Mouse (Mus musculus) liver, embryonic 14.5 days (tissue): ENCODE measurements at regions not wholly inside any gene's neighbourhood (a gene's known extent, or its start where the extent isn't known, plus 50 kb on each side); places are given as distances from the start of the nearest gene placed in this dataset.

ENCODE experiments used
- ATAC-seq: fragments of 200-750 bp; cut with Nextera tagmentation; 2 replicates; pipeline ENCODE4 v1.8.0; 2017; ENCODE audit warnings: moderate number of reproducible peaks, mild to moderate bottlenecking, moderate library complexity; ENCODE audit not compliant: insufficient read depth
- DNase-seq, 3 experiments: peaks; one replicate each; pipeline ENCODE4 v3.0.0-alpha.2; 2012 to 2013; ENCODE audit warnings: low read depth in 3 of 3, low spot score in 3 of 3
- H3K27ac ChIP-seq: fragments of 300-500 bp; sonication (generic); 2 replicates; pipeline ENCODE4 v1.5.1; 2014; ENCODE audit warnings: moderate library complexity, mild to moderate bottlenecking, control low read depth, inconsistent platforms
- H3K27me3 ChIP-seq: fragments of 300-500 bp; sonication (generic); 2 replicates; pipeline ENCODE4 v1.6.1; 2014; ENCODE audit warnings: mild to moderate bottlenecking, low read length, moderate library complexity; ENCODE audit not compliant: control insufficient read depth, insufficient read depth
- H3K36me3 ChIP-seq: fragments of 300-500 bp; sonication (generic); replicated peaks from 2 replicates; pipeline ENCODE4 v1.6.1; 2014; ENCODE audit warnings: low read depth; ENCODE audit not compliant: control insufficient read depth, insufficient read depth
- H3K4me1 ChIP-seq, 2 experiments: fragments of 200-500 bp in 1 of 2; fragments of 300-500 bp in 1 of 2; sonication (generic) in 1 of 2; replicated peaks; 2 replicates each; pipeline ENCODE4 v1.6.1; 2012 to 2014; ENCODE audit warnings: antibody characterized with exemption in 1 of 2, inconsistent platforms in 1 of 2, low read length in 1 of 2; ENCODE audit not compliant: control insufficient read depth in 2 of 2, insufficient read depth in 2 of 2
- H3K4me2 ChIP-seq: fragments of 300-500 bp; sonication (generic); 2 replicates; pipeline ENCODE4 v1.6.1; 2014; ENCODE audit warnings: low read depth, mild to moderate bottlenecking, control low read depth, moderate library complexity
- H3K4me3 ChIP-seq, 2 experiments: fragments of 200-500 bp in 1 of 2; fragments of 300-500 bp in 1 of 2; sonication (generic) in 1 of 2; 2 replicates each; pipeline ENCODE4 v1.5.1; 2012 to 2014; ENCODE audit warnings: low read depth in 2 of 2, low read length in 2 of 2, mild to moderate bottlenecking in 2 of 2, control low read depth in 1 of 2, inconsistent platforms in 1 of 2, moderate library complexity in 1 of 2; ENCODE audit not compliant: insufficient read depth in 1 of 2
- H3K9ac ChIP-seq: fragments of 300-500 bp; sonication (generic); replicated peaks from 2 replicates; pipeline ENCODE4 v1.6.1; 2014; ENCODE audit warnings: mild to moderate bottlenecking, control low read depth, moderate library complexity
- H3K9me3 ChIP-seq: fragments of 300-500 bp; sonication (generic); 2 replicates; pipeline ENCODE4 v1.6.1; 2016; ENCODE audit warnings: low read length, mixed read lengths; ENCODE audit not compliant: control insufficient read depth
- CTCF ChIP-seq: IDR thresholded peaks from 2 replicates; pipeline ENCODE4 v1.5.1; 2016; ENCODE audit warnings: antibody characterized with exemption, low read depth, control low read depth
- EP300 ChIP-seq: IDR thresholded peaks from 2 replicates; pipeline ENCODE4 v1.6.1; 2016; ENCODE audit warnings: antibody characterized with exemption, low read depth
- WGBS: fragments of 180-500 bp; shearing (Covaris S2); extraction: QIAGEN DNeasy Blood & Tissue Kit; methylation state at CpG from one replicate; pipeline ENCODE4 v1.1.7; 2014; ENCODE audit not compliant: insufficient replicate concordance; 5-methylcytosine and 5-hydroxymethylcytosine counted together

DNA sequence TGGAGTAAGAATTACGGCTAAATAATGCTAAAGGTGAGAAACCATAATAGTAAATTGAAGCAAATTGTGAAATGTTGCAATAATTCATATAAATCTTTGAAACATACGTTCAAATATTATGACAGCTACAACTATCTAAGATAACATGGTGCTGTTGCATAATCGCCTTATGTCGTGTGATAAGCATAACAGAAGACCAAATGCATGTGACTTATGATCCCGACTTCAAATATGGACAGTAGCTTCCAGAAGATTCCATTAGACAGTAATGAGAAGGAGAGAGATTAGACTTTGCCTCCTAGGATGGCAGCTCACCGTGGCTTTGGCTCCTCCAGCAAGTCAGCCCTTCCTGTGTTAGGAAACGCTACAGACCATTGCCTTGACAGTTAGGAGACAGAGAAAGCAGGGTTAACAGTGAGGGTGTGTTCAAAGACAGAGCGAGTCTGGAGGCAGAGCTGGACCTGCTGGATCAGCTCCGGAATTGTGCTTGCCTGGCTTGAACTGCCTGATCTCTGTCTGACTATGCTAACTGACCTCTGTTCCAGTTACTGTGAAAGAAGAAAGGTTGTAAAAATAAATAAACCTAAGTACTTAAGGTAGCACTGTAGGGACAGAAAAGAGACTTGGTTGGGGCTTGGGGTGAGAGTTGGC is 434.6 kb upstream of the Tle4 start:
- ATAC-seq (no peak), DNase-seq (no peak)
- H3K36me3 ChIP-seq, result no peaks in the 10 kb centered on the region

GRCm38 (mm10) chr19:15031483-15031882 is 433.6 kb upstream of the Tle4 start:
- no peaks in the 10 kb centered on the region for H3K4me1 ChIP-seq
- TF ChIP-seq EP300 (no peak), CTCF (no peak)
- H3K4me3 ChIP-seq, result no peak overlapping the region
- H3K4me2 ChIP-seq, result no peak overlapping the region
- ATAC-seq (no peak), DNase-seq (no peak)
- no peaks in the 10 kb centered on the region for H3K36me3 ChIP-seq
- no peak overlapping the region for H3K9ac ChIP-seq
- H3K27me3 ChIP-seq, result no peaks in the 10 kb centered on the region
- no peaks in the 10 kb centered on the region for H3K9me3 ChIP-seq
- no peak overlapping the region for H3K27ac ChIP-seq

More for the DNA sequence above, 434.6 kb upstream of the Tle4 start:
- Histone ChIP-seq H3K4me1 (no peaks in the 10 kb centered on the region), H3K4me2 (no peak overlapping the region), H3K4me3 (no peak overlapping the region), H3K27ac (no peak overlapping the region), H3K9me3 (no peaks in the 10 kb centered on the region), H3K9ac (no peak overlapping the region), H3K27me3 (no peaks in the 10 kb centered on the region)
- TF ChIP-seq CTCF (no peak), EP300 (no peak)
- 55% methylated on average over 9 of the region's 9 CpGs for WGBS

DNA sequence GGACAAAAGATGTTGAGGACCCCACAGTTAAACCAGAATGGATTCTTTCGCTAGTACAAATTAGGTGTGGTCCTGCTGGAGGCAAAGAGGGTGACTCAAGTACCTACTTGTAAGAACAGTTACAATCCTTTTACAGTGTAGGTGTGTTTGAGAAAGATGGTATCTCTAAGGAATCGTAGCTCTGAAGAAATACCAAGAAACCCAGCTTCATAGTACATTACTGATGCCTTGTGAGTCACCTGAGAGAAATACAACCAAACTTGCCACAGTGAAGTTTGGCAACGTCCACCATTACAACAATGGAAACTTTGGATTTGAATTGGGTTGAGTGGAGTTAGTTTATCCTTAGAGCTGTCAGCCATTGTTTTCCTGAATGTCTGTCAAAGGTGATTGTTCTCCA is 405.7 kb upstream of the Tle4 start:
- TF ChIP-seq EP300 (no peak), CTCF (no peak)
- H3K36me3 ChIP-seq, result no peaks in the 10 kb centered on the region
- no peak for DNase-seq
- no peaks in the 10 kb centered on the region for H3K27me3 ChIP-seq
- WGBS, result 52% methylated on average over 3 of the region's 3 CpGs
- no peak overlapping the region for H3K9ac ChIP-seq
- no peak for ATAC-seq
- H3K4me2 ChIP-seq, result no peak overlapping the region
- no peak overlapping the region for H3K27ac ChIP-seq
- no peaks in the 10 kb centered on the region for H3K4me1 ChIP-seq
- H3K4me3 ChIP-seq, result no peak overlapping the region
- H3K9me3 ChIP-seq, result no peaks in the 10 kb centered on the region

DNA sequence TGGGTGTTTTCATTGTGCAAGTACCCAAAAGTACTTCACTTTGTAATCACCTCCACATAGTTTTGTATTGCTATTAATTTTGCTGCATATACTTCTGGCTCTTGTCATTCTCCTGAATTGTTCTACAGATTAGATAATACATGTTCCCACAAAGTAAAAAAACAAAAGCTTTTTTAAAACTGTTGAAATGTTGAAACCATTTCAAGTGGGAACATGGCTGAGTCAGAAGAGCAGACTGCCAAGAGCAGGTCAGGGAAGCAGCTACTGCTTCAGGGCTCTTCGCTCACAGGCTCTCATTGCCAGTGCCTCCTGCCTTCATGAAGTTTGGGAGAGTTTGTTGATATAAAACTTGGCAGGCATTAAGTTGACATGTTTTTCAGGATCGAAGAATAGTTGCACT is 395.5 kb upstream of the Tle4 start:
- no peak overlapping the region for H3K9ac ChIP-seq
- H3K27me3 ChIP-seq, result no peaks in the 10 kb centered on the region
- H3K4me1 ChIP-seq, result no peaks in the 10 kb centered on the region
- no peak overlapping the region for H3K4me2 ChIP-seq
- no peak overlapping the region for H3K27ac ChIP-seq
- no peaks in the 10 kb centered on the region for H3K9me3 ChIP-seq
- TF ChIP-seq CTCF (no peak), EP300 (no peak)
- WGBS, result 62% methylated on average over 2 of the region's 2 CpGs
- ATAC-seq (no peak), DNase-seq (no peak)
- no peaks in the 10 kb centered on the region for H3K36me3 ChIP-seq
- no peak overlapping the region for H3K4me3 ChIP-seq

DNA sequence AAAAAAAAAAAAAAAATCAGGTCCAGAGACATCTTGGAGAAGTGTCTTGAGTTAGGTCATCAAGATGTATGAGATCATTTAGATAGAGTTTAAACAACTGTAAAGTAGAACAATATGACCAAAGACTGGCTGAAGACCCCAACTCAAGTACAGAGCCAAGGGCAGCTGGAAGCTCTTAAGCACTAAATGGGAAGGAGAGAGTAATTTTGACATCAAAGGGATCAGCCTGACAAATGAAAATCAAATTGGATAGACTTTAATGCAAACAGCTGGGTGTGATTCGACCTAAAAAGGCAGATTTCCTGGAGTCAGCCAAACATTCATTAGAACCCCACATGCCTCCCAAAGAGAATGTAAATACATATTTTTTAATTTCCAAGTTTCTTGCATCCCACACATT is 372.3 kb upstream of the Tle4 start:
- WGBS, result 15% methylated on average over 1 of the region's 1 CpGs

More for the DNA sequence above, 372.3 kb upstream of the Tle4 start:
- H3K4me3 ChIP-seq, result no peak overlapping the region
- no peaks in the 10 kb centered on the region for H3K9me3 ChIP-seq
- no peak overlapping the region for H3K9ac ChIP-seq
- DNase-seq (no peak), ATAC-seq (no peak)
- H3K27me3 ChIP-seq, result no peaks in the 10 kb centered on the region
- H3K36me3 ChIP-seq, result no peaks in the 10 kb centered on the region
- H3K4me1 ChIP-seq, result no peaks in the 10 kb centered on the region
- H3K4me2 ChIP-seq, result no peak overlapping the region
- no peak overlapping the region for H3K27ac ChIP-seq
- no peak for TF ChIP-seq CTCF
- TF ChIP-seq EP300, result no peak
